Mouse (Mus musculus): Measurements from ENCODE around the gene Gm49405. TPM values are rescaled to one million over a fixed set of nuclear protein-coding genes. Genes with fewer than 3 reads are reported as not detected.

Gm49405 gene
- total RNA-seq, 1 experiment from 2014 or later, result 0.57 TPM

GRCm38 (mm10) chr19:3983527-3984200, 16.8 kb upstream of the Gm49405 start:
- ATAC-seq (replicated peaks; ENCODE audit: insufficient number of reproducible peaks, low FRiP score, low TSS enrichment, poor library complexity, severe bottlenecking), result no peak

GRCm38 (mm10) chr19:3985261-3985681, 15.2 kb upstream of the Gm49405 start:
- ATAC-seq (replicated peaks; ENCODE audit: insufficient number of reproducible peaks, low FRiP score, low TSS enrichment, poor library complexity, severe bottlenecking), result no peak

GRCm38 (mm10) chr19:3986334-3986733, 14.1 kb upstream of the Gm49405 start, which contains the start of gene Acy3:
TSS of gene Acy3 (plus strand) at chr19:3986570.
- ATAC-seq (replicated peaks; ENCODE audit: insufficient number of reproducible peaks, low FRiP score, low TSS enrichment, poor library complexity, severe bottlenecking), result no peak

GRCm38 (mm10) chr19:3988066-3988465, 12.4 kb upstream of the Gm49405 start:
- no peak for ATAC-seq (replicated peaks; ENCODE audit: insufficient number of reproducible peaks, low FRiP score, low TSS enrichment, poor library complexity, severe bottlenecking)

- no peak for ATAC-seq (replicated peaks; ENCODE audit: insufficient number of reproducible peaks, low FRiP score, low TSS enrichment, poor library complexity, severe bottlenecking)
Observed at GRCm38 (mm10) chr19:3988750-3989149, 11.7 kb upstream of the Gm49405 start.

- no peak for ATAC-seq (replicated peaks; ENCODE audit: insufficient number of reproducible peaks, low FRiP score, low TSS enrichment, poor library complexity, severe bottlenecking)
Observed at GRCm38 (mm10) chr19:3990804-3991203, 9.6 kb upstream of the Gm49405 start.

GRCm38 (mm10) chr19:3991562-3991961, 8.9 kb upstream of the Gm49405 start:
- ATAC-seq (replicated peaks; ENCODE audit: insufficient number of reproducible peaks, low FRiP score, low TSS enrichment, poor library complexity, severe bottlenecking), result no peak

- no peak for ATAC-seq (replicated peaks; ENCODE audit: insufficient number of reproducible peaks, low FRiP score, low TSS enrichment, poor library complexity, severe bottlenecking)
Observed at GRCm38 (mm10) chr19:3991966-3992365, 8.5 kb upstream of the Gm49405 start.

GRCm38 (mm10) chr19:3992416-3992815, 8.0 kb upstream of the Gm49405 start, which contains the start of gene Tbx10:
TSS of gene Tbx10 (plus strand) at chr19:3992752.
- no peak for ATAC-seq (replicated peaks; ENCODE audit: insufficient number of reproducible peaks, low FRiP score, low TSS enrichment, poor library complexity, severe bottlenecking)

- no peak for ATAC-seq (replicated peaks; ENCODE audit: insufficient number of reproducible peaks, low FRiP score, low TSS enrichment, poor library complexity, severe bottlenecking)
Observed at GRCm38 (mm10) chr19:3994932-3995331, 5.5 kb upstream of the Gm49405 start.

- no peak for ATAC-seq (replicated peaks; ENCODE audit: insufficient number of reproducible peaks, low FRiP score, low TSS enrichment, poor library complexity, severe bottlenecking)
Observed at GRCm38 (mm10) chr19:3995505-3995904, 4.9 kb upstream of the Gm49405 start.

GRCm38 (mm10) chr19:3996106-3996505, 4.3 kb upstream of the Gm49405 start:
- no peak for ATAC-seq (replicated peaks; ENCODE audit: insufficient number of reproducible peaks, low FRiP score, low TSS enrichment, poor library complexity, severe bottlenecking)

- no peak for ATAC-seq (replicated peaks; ENCODE audit: insufficient number of reproducible peaks, low FRiP score, low TSS enrichment, poor library complexity, severe bottlenecking)
Observed at GRCm38 (mm10) chr19:3996747-3997146, 3.7 kb upstream of the Gm49405 start.

- no peak for ATAC-seq (replicated peaks; ENCODE audit: insufficient number of reproducible peaks, low FRiP score, low TSS enrichment, poor library complexity, severe bottlenecking)
Observed at GRCm38 (mm10) chr19:3997231-3997630, 3.2 kb upstream of the Gm49405 start.

- ATAC-seq (replicated peaks; ENCODE audit: insufficient number of reproducible peaks, low FRiP score, low TSS enrichment, poor library complexity, severe bottlenecking), result no peak
Observed at GRCm38 (mm10) chr19:3998335-3998734, 2.1 kb upstream of the Gm49405 start.

GRCm38 (mm10) chr19:3999121-3999730, 1.2 kb upstream of the Gm49405 start:
- ATAC-seq (replicated peaks; ENCODE audit: insufficient number of reproducible peaks, low FRiP score, low TSS enrichment, poor library complexity, severe bottlenecking), result no peak

- no peak for ATAC-seq (replicated peaks; ENCODE audit: insufficient number of reproducible peaks, low FRiP score, low TSS enrichment, poor library complexity, severe bottlenecking)
Observed at GRCm38 (mm10) chr19:4000949-4001525, 611 bp downstream of the Gm49405 start.

GRCm38 (mm10) chr19:4001752-4002151, 1.3 kb downstream of the Gm49405 start:
- ATAC-seq (replicated peaks; ENCODE audit: insufficient number of reproducible peaks, low FRiP score, low TSS enrichment, poor library complexity, severe bottlenecking), result no peak

- ATAC-seq (replicated peaks; ENCODE audit: insufficient number of reproducible peaks, low FRiP score, low TSS enrichment, poor library complexity, severe bottlenecking), result no peak
Observed at GRCm38 (mm10) chr19:4003112-4003511, 2.7 kb downstream of the Gm49405 start, which contains the start of gene Doc2g. TSS of gene Doc2g (plus strand) at chr19:4003313.

GRCm38 (mm10) chr19:4003641-4004040, 3.2 kb downstream of the Gm49405 start:
- no peak for ATAC-seq (replicated peaks; ENCODE audit: insufficient number of reproducible peaks, low FRiP score, low TSS enrichment, poor library complexity, severe bottlenecking)

Data from monocyte, adult 5-6 weeks (primary cell).